Mouse (Mus musculus): Measurements from ENCODE around the gene Cenpb. TPM values are rescaled to one million over a fixed set of nuclear protein-coding genes. Genes with fewer than 3 reads are reported as not detected.

Cenpb gene
- total RNA-seq, 2 experiments from 2014 or later = 81.8 to 84.8 TPM

DNA sequence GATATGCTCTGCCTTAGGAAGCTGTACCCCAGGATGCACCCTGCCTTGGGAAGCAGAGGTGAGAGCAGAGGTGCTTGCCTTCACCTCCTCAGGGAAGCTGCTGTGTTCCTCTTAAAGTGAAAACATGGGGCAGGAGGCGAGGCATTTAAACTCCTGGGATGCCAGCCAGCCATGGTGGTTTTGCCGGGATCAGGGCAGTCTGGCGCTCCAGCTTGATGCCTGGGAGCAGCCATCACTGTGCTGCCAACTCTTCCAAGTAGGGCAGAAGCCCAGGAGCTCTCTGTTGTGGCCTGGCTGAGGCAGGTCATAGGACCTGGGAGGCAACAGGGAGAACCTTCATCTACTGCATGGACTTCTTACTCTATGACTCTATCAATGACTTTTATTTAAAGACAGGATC lies 21.4 kb upstream of the Cenpb start:
- no peak for DNase-seq (ENCODE audit: low spot score in 2 of 2)

GRCm38 (mm10) chr2:131200710-131201109 lies 20.8 kb upstream of the Cenpb start:
- DNase-seq (ENCODE audit: low spot score in 2 of 2) = no peak

GRCm38 (mm10) chr2:131196606-131197316 lies 16.9 kb upstream of the Cenpb start:
- DNase-seq (ENCODE audit: low spot score in 2 of 2) = no peak

DNA sequence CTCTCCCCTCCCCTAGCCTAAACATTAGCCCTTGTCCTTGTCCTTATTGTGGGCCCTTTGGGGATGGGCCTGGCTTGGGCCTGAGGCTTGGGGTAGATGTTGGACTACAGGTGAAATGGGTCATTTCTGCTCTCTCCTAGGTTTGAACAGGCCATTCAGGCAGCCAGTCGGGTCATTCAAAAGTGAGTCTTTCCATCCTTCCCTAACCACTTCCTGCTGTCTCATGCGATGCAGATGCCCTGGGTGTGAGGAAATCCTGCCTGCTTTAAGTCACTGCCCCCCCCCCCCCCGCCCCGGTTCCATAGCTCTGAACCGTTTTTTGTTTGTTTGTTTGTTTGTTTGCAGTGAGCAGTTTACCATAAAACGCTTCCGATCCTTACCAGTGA lies 11.1 kb upstream of the Cenpb start:
- DNase-seq (ENCODE audit: low spot score in 2 of 2) = no peak

- DNase-seq (ENCODE audit: low spot score in 2 of 2) = no peak
Measured at GRCm38 (mm10) chr2:131190344-131191004, 10.6 kb upstream of the Cenpb start.

DNA sequence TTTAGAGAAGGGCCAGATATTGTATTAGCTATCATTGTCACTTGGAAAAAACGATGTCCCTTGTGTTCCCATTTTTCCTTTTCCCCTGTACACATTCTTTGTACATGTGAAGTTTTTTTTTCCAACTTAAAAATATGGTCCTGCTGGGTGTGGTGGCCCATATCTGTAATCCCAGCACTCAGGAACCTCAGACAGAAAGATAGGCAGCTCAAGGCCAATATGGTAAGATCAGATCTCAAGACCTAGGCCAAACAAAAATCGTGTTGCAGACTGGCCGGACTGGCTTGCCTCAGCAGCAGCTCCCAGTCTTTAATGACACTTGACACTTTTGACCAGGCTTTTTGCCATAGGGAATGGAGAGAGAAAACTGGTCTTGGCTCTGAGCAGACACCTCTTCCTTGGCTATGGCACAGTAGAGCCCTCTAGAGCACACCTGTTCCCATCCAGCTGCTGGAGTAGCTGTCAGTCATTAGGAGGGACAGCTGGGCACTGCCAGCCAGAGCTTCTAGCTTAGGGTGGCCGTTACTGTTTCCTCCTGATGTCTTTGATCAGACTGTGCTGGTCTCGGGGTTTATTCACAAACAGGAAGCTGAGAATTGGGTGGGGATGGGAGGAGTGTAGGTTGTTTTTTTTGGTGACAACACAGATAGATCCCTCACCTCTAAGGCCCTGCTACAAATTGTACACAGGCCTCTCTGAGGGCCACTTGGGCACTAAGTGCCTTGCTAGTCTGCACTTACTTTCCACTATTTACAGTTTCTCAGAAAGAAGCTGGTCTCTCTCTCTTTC lies 9.8 kb upstream of the Cenpb start:
- no peak for DNase-seq (ENCODE audit: low spot score in 2 of 2)

DNA sequence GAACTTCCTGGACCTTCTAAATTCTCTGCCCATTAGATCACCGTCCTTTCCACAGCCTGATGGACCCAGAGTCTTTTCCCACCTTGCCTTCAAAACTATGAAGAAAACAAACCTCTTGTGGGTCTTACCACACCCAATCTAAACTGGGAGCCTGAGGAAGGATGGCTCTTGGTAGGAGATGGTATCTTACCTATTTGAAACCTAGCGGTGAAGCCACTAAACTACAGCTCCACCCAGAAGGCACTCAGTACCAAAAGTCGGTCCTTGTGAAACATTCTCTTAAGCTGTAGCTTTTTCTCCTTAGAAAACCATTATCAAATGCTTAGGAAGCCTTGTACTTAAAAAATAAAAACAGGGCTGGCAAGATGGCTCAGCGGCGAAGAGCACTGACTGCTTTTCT lies 8.4 kb upstream of the Cenpb start:
- no peak for DNase-seq (ENCODE audit: low spot score in 2 of 2)

DNA sequence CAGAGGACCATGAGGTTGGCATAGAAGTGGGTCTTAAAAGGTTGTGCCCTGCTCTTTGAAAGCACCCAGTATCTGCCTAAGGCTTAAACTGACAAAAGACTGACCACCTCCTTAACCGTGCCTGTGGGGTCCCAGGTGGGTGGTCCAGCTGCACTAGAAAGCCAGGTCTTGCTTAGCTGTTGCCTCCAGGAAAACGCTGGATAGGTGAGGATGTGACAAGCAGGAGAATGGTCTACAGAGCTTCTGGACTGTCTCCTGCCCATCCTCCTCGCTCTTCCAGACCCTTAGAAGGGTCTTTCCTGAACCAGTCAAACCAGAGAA lies 7.7 kb upstream of the Cenpb start:
- no peak for DNase-seq (ENCODE audit: low spot score in 2 of 2)

DNA sequence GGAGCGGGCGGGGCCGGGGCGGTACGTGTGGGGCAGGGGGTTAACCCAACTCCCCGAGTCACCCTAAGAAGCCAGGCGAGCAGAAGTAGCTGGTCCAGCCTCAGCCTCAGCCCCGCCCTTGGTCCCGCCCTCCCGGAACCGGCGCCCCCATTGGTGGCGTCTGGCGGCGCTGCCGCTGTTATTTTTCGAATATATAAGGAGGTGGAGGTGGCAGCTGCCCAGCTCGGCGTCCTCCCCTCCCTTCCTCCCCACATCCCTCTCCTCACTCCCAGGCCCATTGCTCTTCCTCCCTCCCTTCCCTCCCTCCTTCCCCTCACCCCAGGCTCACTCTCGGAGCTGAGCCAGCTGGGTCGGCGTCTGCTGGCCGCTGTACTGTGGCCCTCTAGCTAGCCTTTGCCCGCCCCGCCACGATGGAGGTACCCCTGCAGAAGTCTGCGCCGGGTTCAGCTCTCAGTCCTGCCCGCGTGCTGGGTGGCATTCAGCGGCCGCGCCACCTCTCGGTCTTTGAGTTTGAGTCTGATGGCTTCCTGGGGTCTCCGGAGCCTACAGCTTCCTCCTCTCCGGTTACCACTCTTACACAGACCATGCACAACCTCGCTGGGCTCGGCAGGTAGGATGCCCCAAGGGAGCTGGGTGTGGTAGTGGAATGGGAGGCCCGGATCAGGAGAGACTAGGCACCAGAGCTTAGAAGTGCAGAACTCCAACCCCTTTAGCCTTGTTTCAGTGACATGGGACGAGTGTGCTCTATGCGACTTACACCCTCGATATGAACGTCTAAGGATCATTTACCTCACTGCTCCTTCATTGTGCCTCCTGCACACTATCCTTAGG lies 7.1 kb upstream of the Cenpb start, which contains the start of the genes Cdc25b and Spef1:
Cdc25b (plus strand) TSS at position 179 of the 831 bp plus-strand sequence.
Spef1 (minus strand) TSS at position 512 of the 831 bp plus-strand sequence.
- DNase-seq (ENCODE audit: low spot score in 2 of 2) = peak; percentile 67 to 70

GRCm38 (mm10) chr2:131186343-131186742 lies 6.5 kb upstream of the Cenpb start:
- DNase-seq (ENCODE audit: low spot score in 2 of 2) = no peak

DNA sequence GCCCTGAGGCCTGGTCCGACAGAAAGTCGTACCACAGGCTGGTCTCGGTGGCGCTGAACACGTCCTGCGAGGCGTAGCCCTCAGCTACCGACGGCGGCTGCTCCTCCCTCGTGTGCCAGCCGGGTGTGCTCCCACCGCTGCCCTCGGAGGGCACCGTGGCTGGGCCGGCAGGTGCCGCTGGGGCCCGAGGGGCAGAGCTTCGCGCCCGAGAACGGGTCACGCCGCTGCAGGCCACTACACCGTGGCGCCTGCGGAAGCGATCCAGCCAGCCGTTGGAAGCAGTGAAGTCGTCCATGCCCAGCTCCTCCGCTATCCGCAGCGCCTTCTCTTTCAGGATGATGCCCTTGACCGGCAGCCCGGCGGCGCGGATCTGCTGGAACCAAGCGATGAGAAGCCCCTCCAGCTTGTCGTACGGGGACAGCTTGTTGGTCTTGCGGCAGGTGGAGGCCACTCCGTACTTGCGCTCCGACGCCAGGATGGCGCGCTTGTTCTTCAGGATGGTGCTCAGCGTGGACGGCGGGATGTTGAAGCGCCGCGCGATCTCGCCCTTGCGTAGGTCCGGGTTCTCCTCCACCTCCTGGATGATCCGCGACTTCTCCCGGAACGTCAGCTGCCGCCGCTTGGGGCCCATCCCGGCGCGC lies 501 bp downstream of the Cenpb start:
- peak in 1 of 2 experiments; percentile 37 for DNase-seq (ENCODE audit: low spot score in 2 of 2)

DNA sequence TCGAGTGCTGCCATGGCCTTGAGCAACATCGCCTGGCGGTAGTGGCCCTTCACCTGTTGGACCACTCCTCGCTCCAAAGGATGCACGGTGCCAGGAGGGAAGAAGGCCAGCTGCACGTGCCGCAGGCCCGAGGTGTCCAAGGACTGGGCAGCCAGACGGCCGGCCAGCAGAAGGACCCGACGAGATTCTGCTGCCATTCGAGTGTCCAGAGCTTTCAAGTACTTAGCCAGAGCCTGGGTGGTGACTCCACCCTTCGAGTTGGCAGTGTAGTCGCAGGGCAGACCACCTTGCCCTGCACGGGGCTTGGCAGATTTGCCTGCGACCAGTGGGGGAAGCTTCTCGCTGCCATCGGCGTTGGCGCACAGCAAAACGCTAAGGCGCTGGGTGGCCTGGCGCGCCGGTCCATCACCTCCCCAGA lies 1.0 kb downstream of the Cenpb start:
- no peak for DNase-seq (ENCODE audit: low spot score in 2 of 2)

- DNase-seq (ENCODE audit: low spot score in 2 of 2) = no peak
Measured at GRCm38 (mm10) chr2:131177932-131178331, 1.9 kb downstream of the Cenpb start.

GRCm38 (mm10) chr2:131176491-131176890 lies 3.4 kb downstream of the Cenpb start:
- DNase-seq (ENCODE audit: low spot score in 2 of 2) = no peak

GRCm38 (mm10) chr2:131175945-131176309 lies 3.9 kb downstream of the Cenpb start:
- DNase-seq (ENCODE audit: low spot score in 2 of 2) = no peak

- DNase-seq (ENCODE audit: low spot score in 2 of 2) = no peak
Measured at GRCm38 (mm10) chr2:131175286-131175944, 4.5 kb downstream of the Cenpb start.

GRCm38 (mm10) chr2:131174700-131175099 lies 5.2 kb downstream of the Cenpb start:
- DNase-seq (ENCODE audit: low spot score in 2 of 2) = no peak

GRCm38 (mm10) chr2:131172322-131172721 lies 7.5 kb downstream of the Cenpb start:
- no peak for DNase-seq (ENCODE audit: low spot score in 2 of 2)

DNA sequence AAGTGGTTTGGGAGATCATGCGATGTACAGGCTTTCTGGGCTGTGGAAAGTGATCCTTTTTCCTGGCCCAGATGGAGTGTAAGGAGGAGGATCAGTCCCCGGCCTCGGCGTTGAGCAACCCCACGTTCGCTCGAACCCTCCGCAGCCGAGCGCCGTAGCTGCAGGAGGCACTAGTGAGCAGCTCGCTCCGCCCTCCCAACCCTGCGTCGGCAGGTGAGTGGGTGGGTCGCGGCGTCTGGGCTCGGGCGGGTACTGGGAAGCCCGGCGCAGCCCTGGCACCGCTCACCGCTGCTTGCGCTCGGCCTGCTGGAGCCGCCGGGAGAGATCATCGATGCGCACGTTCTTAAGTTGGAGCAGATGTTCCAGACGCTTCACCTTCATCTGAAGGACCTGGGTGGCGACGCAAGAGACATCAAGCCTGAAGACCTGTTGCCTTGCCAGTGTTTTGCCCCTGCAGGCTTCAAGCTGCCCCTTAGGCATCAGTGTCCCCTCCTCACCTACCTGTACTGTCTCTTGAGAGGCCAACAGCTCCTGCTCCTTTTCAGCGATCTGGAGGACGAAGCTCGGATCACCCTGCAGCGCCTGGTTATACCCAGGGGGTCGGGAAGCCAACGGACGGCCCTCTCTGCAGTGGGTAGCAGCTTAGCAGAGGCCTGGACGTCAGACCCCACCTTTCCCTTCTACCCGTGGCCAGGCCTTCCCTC lies 8.3 kb downstream of the Cenpb start:
- peak in 1 of 2 experiments; percentile 38 for DNase-seq (ENCODE audit: low spot score in 2 of 2)

DNA sequence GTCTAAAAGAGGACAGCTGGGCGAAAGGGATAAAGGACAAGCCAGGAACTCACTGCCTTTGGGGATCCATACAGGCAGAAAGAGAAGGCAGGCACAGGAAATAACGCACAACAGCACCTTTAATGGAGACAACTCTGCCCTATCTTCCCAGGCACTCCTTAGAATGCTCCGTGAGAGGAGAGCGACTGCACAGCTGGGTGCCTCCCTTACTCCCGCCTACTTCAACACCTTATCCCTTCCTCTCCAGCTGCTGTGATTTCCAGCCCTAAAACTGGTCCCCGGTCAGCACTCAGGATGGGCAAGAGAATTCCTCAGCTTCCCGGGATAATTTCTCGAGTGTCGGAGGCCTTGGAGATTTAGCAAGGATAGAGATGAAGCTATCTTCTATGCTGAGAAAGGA lies 8.9 kb downstream of the Cenpb start:
- no peak for DNase-seq (ENCODE audit: low spot score in 2 of 2)

Measured in adrenal gland, postnatal 4 days (tissue).